Mouse (Mus musculus) frontal cortex, postnatal 25 days (tissue): ENCODE data around the gene Sema4a.
A peak's percentile ranks its signal among the peaks of the same experiment; 100 is the strongest.

ENCODE experiments used
- DNase-seq, 2 experiments: peaks; one replicate each; pipeline ENCODE4 v3.0.0; 2022; ENCODE audit warnings: low spot score in 2 of 2

Sema4a gene

DNA sequence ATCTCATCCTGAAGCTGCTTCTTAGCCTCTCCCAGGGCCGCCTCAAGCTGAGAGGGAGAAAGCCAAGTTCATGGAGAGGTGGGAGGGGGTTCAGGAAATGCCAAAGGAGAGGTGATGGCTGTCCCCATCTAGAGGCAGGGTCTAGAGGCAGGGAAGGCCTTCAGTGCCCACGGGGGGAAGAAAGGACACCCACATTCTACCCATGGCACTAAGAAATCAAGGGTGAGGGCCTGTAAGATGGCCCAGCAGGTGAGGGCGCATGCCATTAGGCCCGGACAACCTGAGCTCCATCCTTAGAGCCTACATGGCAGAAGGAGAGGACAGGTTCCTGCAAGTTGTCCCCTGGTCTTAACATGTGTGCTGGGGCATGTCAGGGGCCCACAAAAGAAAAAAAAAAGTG lies 25.9 kb upstream of the Sema4a start:
- no peak for DNase-seq

DNA sequence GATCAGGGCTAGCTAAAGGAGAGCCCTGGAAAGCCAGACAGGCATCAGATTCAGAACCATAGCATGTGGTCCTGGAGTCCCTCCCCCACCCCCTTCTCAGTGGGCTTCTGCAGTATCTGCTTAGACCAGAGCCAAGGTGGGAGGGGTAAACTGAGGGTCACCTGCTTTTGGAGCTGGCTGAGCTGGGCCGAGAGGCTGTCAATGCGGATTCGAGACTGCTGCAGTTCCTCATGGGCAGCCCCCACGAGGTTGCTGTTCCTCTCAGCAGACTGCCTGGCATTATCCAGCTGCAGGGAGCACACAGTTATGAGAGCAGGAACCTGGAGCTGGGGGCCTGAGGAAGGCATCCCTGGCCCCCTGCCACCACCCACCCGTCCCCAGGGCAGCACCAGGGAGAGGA lies 25.1 kb upstream of the Sema4a start:
- no peak for DNase-seq

DNA sequence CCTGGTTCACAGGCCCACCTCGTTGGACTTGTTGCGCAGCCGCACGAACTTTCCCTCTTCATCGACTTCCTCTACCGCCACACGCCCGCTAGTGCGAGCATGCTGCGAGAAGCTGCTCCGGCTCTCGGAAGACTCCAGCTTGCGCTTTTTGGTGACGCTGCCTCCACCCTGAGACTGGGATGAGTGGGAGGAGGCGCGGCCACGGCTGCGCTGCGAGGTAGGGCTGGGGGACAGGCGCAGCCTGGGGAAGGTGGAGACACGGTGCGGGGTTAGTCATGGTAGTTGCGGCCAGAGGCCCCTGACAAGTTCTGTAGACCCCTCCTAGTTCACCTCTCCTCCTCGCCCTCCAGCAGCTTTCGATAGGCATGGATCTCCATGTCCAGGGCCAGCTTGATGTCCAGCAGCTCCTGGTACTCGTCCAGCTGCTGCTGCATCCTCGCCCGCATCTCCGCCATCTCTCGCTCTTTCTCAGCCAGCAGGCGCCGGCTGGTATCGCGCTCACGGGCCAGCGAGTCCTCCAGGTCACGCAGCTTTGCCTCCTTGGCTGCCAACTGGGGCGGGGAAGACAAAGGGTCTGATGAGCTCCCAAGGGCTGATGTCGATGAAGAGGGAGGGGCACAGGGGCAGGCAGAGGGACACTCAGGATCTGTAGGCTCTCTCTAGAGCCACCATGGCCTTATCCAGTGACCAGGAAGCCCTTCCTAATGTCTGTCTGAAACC lies 23.8 kb upstream of the Sema4a start:
- DNase-seq = no peak

DNA sequence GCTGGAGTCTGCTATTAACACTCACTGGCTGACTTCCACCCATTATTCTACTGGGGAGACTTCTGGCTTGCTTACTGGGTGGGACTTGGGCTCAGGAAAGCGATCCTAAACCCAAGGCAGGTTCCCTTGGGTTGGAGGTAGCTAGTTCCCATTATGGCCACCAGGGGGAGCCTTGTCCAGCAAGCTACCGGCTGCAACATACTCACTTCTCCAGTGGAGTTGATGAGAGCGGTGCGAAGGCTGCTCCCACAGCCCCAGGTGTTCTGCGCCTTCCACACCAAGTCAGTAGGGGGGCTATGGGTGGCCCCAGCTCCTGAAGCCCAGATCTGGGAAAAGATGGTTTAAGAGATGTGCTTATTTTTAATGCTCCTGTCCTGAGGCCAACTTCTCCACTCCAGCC lies 22.6 kb upstream of the Sema4a start:
- DNase-seq = peak; percentile 51 to 69

DNA sequence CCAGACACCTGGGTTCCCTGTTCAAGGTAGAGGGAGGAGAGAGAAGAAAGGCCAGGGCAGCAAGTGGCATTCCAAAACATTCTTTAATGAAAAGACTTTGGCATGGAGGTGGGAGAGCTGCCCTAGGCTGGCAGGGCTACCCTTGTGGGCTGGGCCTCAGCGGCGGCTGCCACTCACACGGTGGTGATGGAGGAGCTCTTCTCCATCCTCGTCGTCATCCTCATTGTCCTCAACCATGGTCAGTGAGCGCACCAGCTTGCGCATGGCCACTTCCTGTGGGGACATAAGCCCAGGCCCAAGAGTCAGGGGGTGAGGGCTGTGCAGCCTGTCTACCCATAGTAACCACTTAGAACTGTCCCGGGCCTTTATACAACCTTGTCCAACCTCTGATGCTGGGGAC lies 22.2 kb upstream of the Sema4a start:
- no peak for DNase-seq

DNA sequence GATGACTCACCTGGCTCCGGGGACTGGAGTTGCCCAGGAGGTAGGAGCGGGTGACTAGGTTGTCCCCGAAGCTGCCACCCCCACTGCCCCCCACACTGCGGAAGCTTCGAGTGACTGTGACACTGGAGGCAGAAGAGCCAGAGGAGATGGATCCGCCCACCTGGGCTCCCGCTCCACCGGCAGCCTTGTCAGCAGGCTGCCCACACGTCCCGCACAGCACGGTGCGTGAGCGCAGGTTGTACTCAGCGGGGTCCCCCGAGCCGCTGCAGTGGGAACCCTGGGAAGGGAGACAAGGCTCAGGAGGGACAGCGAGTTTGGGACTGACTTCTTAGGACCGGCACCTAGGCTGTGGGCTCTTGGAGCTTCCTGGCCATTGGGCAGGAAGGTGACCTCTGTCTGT lies 21.4 kb upstream of the Sema4a start:
- DNase-seq = no peak

DNA sequence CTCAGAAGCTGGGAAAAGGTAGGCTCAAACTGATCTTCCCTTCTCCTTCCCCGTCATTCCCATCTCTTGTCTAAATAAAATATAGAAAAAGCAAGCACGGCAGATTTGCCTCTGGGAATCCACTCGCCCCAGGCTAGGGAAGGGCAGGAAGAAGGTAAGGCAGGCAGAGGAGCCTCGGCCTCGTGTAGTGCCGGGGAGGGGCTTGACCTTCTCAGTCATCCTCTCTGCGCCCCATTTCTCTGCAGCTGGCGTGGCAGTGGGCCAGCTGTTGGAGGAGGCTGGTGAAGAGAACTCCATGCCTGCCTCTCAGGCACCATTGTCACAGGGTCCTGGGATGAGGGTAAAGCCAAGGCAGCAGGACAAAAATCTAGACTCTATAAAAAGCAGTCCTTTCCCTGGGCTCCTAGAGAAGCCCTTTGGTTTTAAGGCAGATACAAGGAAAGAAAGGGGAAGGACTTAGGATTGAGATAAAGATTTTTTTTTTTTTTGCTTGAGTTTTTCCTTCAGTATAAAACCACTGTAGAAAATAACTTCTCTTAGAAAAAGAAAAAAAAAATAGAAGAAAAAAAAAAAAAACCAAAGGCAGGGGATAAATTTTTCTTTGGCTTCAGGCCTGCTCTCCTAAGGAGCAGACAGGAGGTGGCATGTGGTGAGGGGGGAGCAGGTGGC lies 20.5 kb upstream of the Sema4a start:
- DNase-seq = no peak

DNA sequence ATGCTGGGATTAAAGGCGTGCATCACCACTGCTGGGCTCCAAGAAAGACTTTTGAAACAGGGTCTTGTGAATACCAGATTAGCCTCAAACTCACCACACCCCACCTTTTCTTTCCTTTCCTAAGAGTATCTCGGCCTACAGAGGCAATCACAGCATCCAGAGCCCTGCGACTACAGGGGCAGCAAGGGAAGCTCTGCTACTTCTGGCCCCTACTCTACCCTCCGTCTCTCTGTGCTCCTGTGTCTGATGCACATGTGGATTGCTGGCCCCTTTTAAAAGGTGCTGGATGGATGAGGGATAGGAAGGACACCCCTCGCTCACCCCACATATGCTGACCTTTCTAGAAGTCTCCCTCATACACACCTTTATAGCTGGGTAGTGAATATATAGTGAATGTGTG lies 19.7 kb upstream of the Sema4a start:
- DNase-seq = no peak

DNA sequence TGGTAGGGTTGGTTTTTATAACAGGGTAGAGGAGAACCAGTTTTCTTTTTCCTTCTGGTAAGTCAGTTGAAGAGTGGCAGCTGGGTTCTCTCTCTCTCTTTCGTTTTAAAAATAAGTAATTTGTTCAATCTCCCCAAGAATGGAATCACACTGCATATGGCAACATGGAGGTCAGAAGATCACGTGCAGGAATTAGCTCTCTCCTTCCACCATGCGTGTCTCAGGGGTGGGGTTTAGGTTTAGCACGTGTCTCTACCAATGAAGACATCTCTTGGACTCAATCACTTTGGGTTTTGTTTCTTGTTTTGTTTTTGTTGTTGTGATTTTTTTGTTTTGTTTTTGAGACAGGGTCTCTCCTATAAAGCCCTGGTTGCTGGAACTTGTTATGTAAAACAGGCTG lies 18.8 kb upstream of the Sema4a start:
- DNase-seq = no peak

DNA sequence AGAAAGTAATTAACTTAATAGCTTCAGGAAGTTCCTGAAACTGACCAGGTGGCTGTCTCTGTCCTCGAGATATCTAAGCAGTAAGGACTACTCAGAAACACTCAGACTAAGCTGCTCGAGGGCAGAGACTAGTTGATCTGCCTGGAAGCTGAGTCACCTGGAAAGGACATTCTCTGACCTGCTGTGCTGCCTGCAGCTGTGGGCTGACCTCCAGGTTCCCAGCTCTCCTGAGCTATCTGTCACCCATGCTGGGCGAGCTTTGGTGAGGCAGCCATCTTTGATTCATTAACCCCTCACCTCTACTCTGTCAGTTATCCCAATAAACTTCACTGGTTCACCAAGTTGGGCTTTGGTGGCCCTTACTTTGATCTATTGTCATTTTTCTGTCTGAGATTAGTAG lies 18.2 kb upstream of the Sema4a start:
- no peak for DNase-seq

DNA sequence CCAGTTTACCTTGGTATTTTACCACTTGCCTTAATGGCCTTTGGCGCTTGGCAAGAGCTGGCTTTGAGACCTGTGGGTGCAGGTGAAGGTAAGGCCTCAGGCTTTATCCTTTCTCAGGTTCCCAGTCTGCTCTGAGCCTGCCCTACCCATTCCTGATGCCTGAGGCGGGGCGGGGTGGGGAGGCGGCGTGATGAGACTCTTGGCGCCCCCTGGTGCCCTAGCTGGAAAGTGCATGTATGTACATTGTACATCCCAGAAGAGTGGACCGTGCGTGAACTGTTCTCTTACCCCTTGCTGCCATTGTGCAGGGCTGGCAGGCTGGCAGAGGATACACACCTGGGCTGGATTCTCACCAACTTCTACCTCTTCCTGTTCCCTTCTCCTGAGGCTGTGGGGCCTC lies 16.8 kb upstream of the Sema4a start:
- DNase-seq = peak; percentile 76 to 84

DNA sequence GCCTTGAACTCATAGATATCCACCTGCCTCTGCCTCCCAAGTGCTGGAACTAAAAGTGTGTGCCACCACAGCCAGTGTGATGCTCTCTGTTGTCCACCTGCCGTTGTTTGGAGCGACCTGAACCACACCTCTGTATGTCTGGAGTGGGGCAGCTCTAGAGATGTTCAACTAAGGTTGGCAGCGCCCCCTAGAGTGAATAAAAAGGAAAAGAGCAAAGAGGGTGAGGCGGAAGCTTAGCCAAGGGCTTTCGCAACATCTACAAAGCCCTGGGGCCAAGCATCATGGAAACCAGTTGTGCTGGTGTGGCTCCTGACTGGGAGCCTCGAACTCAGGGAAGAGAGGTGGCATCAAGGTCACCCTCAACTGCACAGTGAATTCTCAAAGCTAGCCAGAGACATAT lies 15.4 kb upstream of the Sema4a start:
- DNase-seq = no peak

DNA sequence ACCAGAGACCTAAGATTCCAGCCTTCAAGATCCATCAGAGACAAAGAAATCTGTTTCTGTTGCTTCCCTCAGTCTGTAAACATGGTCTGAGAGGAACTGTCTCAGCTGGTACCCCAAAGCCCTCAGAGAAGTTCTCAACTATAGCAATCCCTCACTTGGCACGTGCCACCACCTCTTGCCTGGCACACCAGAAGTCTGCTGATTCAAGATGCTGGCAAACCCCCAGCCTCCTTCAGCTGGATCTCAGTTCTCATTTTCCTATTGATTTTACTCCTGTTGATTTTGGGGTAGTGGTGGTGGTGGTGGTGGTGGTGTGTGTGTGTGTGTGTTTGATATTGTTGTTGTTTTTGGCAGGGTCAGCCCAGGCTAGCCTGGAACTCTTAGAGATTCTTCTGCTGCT lies 12.6 kb upstream of the Sema4a start:
- no peak for DNase-seq

DNA sequence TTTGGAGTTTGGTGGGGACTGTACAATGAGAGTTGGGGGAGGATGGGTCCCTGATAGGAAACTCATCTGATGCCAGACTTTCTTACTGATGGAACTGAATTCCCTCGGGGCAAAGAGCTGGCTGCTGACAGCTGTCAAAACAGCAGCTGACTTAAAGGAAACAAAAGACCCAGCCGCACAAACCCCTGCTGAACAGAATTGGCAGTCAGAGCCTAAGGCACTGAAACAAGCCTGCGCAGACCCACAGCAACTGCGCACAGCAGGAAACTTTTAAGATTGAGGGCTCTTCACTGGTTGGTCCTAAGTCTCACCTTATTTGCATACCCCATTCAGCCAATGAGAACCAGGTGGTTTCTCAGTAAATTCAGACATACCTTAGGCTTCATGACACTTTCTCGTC lies 12.0 kb upstream of the Sema4a start:
- DNase-seq = no peak

DNA sequence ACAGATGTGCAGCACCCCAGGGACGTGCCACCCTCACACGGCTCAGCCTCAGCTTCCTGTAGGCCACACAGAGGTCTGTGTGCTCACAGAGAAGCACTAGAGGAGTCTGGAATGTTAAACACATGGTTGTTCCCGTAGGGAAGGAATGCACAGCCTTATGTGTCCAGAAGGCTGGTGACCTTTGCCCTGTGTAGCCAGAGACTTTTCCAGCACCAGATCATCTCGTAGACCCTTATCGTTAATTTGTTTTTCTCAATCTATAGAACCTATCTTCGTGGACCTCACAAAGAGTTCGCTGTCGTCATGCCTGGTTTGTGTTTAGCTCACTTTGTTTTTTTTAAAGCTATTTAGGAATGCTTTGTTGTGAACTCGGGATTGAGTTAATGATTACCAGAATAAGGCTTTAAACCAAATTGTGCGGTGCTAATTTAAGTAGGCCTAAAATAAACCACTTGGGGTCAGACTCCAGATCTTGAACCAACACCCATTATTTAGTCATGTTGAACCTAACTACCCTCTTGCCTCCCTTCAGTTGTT lies 10.0 kb upstream of the Sema4a start:
- no peak for DNase-seq

DNA sequence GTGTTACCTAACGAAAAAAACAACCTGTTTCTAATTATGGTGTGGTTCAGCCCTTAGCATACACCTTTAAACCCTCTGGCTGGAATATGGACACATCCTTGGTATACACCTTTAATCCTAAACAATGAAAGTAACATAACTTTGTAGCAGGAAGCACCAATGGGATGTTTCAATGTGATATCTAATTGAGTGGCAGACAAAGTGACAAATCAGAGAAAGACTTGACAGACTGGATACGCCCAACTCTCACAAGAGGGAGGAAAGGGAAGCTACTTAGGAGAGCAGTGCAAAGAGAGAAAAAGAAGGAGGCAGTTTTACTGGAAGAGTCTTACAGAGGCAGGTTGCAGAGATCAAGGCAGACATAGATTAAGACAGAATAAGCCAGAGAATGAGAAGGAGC lies 8.5 kb upstream of the Sema4a start:
- DNase-seq = no peak

DNA sequence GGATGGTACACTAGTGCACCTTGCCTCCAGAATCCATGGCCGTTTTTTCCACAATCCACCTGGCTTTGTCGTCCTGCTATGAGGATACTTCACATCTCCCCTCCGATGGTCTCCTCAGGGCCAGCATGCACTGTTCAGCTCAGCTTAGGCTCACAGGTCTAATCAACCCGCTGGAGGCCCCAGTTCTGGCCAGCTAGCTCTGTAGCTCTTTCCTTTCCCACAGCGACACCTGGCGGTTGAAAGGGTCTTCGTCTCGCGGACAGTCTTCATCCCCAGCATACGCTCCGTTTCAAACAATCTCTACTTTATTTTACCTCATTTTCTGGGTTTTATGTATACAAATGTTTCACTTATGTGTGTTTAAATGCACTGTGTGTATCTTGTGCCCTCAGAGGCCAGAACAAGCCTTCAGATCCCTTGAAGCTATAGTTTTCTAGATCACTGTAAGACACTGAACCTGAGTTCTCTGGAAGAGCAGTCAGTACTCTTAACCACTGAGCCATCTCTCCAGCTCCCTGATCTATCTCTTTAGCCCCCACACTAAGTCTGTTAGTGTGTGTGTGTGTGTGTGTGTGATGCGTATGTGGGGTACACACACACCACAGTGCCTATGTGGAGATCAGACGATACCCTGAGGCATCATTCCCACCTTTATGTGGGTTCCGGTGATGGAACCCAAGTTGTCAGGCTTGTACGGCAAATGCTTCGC lies 6.3 kb upstream of the Sema4a start:
- DNase-seq = peak; percentile 88 to 93

DNA sequence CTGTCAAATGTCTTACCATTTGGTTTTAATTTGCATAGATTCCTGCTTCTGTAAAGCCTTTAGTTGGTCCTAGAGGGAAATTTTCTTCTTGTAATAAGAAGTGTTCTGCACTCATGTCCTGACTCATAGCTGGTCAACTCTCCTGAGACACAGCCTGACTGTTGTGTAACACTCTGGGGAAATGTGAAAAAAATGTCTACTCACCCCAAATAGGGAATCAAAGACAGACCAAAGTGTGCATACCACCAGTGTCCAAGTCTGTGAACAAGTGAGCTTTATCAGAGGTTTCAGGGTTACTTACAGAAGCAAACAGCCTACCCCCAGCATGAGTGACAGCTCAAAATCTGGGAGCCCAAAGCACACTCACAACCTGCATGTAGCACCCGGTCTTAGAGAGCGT lies 4.1 kb upstream of the Sema4a start:
- no peak for DNase-seq

DNA sequence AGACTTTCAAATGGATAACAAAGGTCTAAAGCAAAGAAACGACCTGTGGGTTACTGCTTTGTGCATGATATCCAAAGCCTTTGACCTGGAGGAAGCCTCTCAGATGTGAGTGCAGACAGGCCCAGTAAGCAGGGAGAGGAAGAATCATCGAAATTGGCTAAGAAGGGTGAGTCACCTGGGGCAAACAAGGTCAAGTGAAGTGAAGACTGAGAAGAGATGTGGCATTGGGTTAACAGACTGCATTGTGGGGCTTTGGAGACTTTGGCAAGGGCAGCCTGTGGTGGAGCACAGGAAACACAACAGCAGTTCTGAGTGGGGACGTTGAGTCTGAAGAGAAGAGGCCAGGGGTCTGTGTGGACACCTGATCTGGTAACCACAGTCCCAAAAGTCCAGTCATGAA lies 3.4 kb upstream of the Sema4a start:
- no peak for DNase-seq

DNA sequence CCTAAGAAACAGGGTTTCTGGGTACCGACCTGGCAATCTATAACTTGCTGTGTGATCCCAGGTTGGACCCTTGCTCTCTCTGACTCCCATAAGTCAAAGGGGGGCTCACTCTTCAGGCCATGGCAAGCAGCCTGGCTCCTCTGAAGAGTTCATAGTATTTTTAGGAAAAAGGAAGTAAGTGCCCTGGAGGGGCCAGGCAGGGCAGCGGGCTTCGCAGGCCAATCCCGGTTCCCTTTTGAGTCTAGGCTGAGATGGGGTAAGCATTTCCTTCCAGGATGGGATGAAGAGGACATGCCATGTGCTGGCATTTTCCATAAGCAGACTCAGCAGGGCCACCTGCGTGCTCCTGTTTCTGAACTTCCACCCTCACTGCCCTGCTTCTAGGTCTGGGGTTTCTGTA lies 953 bp downstream of the Sema4a start:
- DNase-seq = no peak

DNA sequence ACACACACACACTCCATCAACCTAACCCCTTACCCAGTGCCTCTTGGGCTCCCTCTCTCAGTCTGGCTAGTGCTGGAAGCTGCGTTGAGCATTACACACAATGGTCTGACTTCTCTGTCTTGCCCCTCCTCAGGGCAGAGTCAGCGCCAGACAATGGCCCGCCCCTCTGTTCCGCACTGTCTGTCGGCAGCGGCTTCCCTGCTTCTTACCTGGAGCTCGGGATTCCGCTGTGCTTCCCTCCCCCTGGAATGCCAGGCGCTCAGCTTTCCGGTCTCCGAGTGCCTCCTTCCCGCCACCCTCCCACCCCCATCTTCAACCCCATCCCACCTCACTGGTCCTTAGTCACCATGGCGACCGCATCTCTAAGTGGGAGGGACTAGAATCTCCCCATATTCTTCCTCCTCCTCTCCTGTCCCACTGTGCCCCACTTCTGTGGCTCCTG lies 2.2 kb downstream of the Sema4a start:
- DNase-seq = no peak

DNA sequence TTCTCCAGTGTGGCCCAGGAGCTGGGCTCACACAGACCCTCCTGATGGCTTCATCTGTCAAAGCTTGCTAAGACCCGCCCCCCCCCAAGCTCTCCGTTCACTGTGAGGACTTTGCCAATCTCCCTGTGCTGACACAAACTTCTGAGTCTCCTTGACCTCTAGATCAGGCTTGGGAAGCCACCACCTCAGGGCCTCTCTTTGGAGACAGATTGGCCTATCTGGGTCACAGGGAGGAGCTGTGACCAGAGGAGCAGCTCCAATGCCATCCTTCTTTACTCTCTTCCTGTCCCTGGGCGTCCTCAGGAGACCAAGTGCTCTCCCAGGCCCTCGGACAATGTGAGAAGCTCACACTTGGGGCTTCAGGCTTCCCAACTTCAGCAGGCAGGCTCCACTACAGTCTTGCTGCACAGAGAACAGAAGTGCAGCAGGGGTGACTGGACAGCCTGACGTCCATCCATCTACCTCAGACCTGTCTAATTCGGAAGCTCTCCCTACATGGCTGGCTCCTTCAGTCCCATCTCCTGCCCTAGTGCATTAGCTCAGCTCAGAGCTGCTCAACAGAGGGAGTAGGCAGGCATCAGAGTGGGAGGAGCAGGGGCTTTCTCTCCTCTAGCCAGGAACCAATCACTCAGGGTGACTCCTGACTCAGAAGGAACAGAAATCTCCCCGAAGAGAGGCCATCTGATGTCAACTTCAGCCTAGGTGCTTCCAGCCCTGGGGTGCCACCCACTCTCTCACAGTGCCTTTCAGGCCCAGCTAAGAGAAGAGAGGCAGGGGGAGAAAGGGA lies 4.0 kb downstream of the Sema4a start:
- DNase-seq = no peak
